Mouse (Mus musculus) left cerebral cortex, postnatal 14 days (tissue): ENCODE measurements around the gene Nipal3. TPM values are rescaled to one million over a fixed set of nuclear protein-coding genes. Genes with fewer than 3 reads are reported as not detected.

Experiments used
- DNase-seq, 2 experiments: peaks; one replicate each; pipeline ENCODE4 v3.0.0; 2021 to 2022; ENCODE audit warnings: low spot score in 2 of 2, mixed read lengths in 1 of 2
- intact Hi-C: fragments of 180-260 bp; cut with DNase I; formaldehyde crosslinking; loops from one replicate; pipeline ENCODE4 v1.15.1; 2025
- total RNA-seq, 2 experiments: library from RNA; stranded (reverse); gene quantifications; 2 replicates each; pipeline ENCODE4 v1.2.3; 2021

Nipal3 gene
- total RNA-seq, 2 experiments from 2014 or later = 111 to 118 TPM

DNA sequence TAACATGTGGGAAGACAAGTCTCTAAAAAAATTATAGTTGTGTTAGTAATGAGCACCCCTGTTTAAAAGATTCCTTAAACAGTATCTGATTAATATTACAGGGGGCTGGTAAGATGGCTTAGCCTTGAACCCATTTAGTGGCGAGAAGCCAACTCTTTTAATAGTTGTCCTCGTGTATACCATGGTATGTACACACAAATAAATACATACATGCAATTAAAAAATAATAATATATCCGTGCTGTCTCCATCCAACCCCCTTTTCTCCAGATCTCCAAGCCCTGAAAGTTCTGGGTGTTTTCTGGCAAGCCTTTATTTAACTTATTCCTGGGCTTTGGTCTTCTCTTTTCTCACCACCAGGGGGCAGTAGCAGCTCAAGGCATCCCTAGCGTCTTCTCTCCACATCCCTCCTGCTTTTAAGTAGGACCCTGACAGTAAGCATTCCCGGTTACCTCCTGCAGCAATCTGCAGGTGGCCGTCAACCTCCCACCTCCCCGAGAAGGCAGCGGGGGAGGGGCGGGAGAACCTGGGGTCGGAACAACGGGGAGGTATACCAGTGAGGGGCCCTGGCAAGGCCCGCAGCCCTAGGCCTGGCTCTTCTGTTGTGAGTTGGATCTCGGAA, 13.7 kb upstream of the Nipal3 start:
- DNase-seq = peak; percentile 91 to 92
- intact Hi-C loops = loop anchor here (1.0 kb wide), 1 partner anchor 159 kb away; no protein-coding TSS in a partner anchor

DNA sequence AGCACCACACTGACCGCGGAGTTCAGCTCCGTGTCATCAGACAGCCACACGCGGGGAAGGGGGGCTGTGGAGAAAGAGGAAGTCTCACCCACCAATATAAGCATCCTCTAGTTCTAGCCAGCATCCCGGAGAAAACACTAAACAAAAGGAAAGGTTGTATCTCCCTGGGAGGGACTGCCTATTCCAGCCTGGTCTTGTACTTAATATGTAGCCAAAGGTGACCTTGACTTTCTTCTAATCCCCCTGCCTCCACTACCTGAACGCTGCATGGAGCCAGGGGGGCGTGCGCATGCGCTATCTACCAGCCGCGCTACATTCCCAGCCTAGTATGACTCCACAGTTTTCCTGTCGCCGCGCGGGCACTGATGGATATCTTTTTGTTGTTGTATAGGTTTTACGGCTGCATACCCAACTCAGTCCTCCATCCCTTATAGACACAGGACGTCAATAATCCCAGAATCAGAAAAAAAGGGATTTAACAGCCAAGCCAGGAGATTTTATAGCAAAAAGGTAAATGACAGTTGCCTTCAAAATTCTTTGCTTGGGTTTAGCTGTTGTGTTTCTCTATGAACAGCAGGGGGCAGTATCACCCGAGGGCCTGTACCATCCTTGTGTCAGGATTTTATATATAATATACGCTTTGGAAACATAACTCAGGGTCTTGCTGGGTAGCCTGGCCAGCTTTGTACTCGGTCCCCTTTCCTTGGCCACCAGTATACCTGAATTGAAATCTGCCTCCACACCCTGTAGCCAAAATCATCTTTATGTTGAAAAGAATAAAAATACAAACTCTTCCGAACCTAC, 12.9 kb upstream of the Nipal3 start:
- intact Hi-C loops = loop anchor here (1.0 kb wide), 1 partner anchor 160 kb away; no protein-coding TSS in a partner anchor
- DNase-seq = peak; percentile 69 to 72

DNA sequence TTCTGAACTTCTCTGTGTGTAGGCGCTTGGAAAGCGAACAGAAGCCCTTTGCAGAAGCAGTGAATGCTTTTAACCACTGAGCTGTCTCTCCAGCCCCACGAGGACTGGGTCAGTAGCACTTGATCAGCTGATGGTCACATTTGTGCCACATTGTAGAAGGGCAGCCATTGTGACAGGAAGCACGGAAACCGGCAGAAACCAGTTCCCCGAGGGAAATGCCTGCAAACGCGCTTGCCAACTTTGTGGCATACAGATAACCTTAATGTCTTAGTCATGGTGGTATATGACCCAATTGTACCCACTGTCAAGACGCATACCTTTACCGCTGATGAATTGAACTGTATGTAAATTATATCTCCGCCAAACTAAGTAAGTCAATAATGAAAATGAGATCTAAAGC, 11.0 kb upstream of the Nipal3 start:
- intact Hi-C loops = no loop called here
- DNase-seq = peak in 1 of 2 experiments; percentile 23

DNA sequence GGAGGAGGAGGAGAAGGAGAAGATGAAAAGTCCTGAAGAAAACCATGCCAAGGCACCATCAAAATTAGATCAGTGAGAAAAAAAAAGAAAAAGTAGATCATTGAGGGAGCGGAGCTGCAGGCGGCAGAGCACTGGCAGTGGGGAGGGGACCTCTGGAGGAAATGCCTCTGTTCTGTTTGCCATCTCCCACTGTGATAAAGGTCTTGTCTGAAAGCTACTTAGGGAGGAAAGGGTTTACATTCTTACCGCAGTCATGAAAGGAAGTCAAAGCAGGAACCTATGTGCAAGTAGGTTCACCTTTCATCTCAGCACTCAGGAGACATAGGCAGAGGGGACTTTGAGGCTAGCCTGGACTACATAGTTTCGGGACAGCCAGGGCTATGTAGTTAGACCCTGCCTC, 6.7 kb upstream of the Nipal3 start:
- no peak for DNase-seq
- intact Hi-C loops = no loop called here

DNA sequence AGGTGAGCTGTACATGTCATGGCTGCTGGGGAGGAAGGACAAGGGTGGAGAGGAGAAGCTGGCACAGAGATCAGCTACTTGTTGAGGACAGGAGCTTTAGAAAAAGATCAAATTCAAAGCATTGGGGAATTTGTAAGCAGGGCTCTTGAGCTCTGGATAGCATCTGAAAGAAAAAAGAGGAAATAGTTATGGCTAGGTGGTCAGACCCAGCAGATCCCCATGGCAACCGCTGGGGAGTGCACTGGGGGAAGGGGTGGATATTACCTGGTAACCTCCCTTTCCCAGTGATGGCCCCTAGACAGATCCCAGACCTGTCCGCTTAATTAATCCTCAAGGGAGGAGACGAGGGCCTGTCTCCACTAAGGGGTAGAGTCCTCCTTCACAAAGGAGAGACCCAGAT, 5.0 kb upstream of the Nipal3 start:
- intact Hi-C loops = loop anchor here (10.0 kb wide), 1 partner anchor 145 kb away; the partner anchor contains the start of gene Srrm1
- no peak for DNase-seq

DNA sequence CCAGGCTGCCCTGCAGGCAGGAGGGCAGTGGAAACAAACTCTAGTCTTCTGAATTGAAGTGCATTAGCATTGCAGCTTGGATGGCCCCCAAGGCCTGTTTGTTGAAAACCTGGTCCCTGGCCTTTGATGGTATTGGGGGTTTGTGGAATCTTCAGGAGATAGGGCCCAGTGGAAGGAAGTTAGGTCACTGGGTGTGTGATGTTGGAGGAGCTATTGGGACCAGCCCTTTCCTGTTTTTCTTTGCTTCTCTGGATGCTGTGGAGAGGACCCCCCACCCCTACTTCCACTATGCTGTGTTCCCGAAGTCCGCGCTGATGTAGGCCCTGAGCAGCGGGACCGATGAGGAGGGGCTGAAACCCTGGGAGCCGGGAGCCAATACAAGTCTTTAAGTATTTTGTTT, 3.3 kb upstream of the Nipal3 start:
- intact Hi-C loops = loop anchor here (10.0 kb wide), 1 partner anchor 143 kb away; the partner anchor contains the start of gene Srrm1
- DNase-seq = no peak

DNA sequence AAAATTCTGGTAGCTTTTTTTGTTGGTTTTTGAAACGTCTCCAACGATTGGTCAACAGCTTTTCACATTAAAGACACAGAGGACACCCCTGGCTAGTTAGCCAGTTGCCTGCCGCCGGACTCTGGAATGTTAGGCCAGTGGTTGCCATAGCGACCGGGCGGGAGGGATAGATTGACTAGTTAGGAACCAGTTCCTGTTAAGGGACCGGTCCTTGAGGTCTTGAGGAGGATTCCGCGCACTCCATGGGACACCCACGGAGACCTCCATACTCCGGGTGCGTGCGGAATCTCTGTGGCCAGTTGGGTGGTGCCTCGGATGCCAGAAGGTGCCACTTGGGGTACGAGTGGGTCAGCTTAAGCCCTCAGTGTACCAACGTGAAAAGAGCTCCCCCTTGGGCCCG, 972 bp upstream of the Nipal3 start:
- intact Hi-C loops = loop anchor here (10.0 kb wide), 1 partner anchor 141 kb away; the partner anchor contains the start of gene Srrm1
- peak; percentile 33 to 46 for DNase-seq

DNA sequence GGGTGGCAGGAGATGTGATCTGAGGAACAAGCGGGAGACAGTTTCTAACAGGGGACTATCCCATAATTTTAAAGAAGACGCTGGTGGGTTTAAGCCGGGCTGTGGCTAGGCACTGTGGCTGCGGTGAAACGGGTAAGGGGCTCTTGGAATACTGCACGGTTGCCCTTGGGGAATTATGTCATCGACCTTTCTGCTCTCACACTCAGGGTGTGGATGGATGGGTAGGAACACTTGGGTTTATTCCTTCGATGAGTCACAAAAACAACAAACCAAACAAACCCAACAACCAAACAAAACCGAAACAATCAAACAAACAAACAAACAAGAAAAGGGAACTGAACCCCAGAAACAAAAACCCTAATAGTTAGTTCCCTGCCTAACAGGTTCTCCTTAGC, 556 bp upstream of the Nipal3 start:
- no peak for DNase-seq

DNA sequence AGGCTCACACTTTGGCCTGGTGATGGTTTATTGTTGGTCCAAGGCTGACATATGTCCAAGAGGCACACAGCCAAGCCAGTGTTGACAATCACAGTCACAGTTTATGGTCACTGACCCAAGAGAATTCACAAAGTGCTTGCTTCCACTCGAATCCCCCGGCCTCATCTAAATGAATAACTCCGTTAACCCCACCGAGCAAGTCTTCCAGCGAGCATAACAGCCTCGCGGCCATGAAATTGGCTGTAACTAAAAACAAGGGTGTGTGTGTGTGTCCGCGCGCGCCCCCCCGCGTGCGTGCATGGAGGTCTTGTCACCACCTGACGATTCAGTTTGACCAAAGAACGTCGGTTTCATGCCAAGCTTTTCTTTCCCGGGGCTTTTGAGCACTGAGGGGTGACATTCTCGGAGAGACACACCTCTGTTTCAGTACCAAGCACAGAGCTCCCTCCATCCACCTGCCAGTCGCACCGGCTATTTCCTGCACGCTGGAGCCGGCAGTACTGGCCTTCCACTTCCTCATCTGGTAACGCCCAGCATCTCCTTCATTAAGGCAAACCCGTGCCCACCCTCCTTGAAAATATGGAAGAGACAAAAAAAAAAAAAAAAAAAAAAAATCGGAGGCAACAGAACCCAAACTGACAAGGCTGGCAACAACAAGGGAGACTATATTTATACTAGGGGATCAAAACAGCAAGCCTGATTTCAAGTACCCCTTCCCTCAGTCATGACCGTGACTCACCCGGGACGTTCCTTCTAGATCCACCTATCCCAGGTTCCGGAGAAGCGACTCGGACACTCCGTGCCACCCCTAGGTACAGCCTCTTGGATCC, 932 bp downstream of the Nipal3 start:
- peak; percentile 41 to 52 for DNase-seq
- intact Hi-C loops = loop anchor here (10.0 kb wide), 1 partner anchor 139 kb away; the partner anchor contains the start of gene Srrm1

More for the DNA sequence above, 556 bp upstream of the Nipal3 start:
- intact Hi-C loops = loop anchor here (10.0 kb wide), 1 partner anchor 141 kb away; the partner anchor contains the start of gene Srrm1

DNA sequence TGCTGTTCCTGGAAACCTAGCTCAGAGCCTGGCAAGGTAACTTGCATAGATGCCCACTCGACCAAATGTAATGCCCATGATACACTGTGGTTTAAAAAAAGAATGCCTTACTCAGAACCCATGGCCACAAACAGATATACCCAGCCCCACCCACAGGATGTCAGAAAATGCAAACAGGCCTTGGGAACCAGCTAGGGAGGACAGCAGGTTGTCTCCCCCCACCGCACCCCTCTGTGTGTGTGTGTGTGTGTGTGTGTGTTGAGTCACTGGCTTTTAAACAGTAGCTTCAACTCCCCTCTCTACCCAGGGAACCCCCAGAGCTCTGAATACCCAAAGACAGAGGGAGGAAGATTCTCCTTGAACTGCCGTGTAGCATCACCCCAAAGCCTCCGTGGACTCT, 1.6 kb downstream of the Nipal3 start:
- intact Hi-C loops = loop anchor here (10.0 kb wide), 1 partner anchor 138 kb away; the partner anchor contains the start of gene Srrm1
- DNase-seq = no peak

DNA sequence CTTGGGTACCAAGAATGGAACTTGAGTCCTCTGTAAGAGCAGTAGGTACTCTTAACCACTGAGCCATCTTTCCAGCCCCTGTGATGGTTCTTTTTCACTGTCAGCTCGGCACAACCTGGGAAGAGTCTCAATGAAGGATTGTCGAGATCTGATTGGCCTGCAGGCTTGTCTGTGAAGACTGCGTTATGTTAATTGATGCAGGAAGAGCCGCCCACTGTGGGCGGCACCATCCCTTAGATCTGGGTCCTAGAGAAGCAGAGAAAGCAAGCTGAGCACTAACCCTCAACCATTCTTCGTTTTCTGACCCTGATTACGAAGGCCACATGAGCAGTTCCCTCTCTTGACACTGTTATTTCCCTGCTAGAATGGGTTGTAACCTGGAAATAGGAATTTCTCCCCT, 5.6 kb downstream of the Nipal3 start:
- intact Hi-C loops = no loop called here
- DNase-seq = no peak

DNA sequence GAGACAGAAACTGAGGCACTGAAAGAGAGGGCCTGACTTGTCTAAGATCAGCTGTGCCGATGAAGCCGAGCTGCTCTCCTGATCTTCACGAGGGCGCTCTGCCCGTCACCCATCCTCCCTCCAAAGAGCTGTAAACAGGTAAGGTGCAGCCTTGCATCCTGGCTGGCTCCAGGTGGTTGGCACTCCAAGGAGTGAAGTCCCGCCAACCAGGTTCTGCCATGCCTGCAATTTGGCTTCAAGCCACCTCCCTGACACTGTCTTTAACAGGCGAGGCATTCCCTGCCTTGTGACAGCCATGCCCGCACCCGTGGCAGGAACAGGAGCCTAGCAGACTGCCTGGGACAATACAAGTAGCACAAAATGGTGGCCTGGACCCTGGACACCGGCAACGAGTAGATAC, 8.5 kb downstream of the Nipal3 start:
- intact Hi-C loops = no loop called here
- DNase-seq = no peak

DNA sequence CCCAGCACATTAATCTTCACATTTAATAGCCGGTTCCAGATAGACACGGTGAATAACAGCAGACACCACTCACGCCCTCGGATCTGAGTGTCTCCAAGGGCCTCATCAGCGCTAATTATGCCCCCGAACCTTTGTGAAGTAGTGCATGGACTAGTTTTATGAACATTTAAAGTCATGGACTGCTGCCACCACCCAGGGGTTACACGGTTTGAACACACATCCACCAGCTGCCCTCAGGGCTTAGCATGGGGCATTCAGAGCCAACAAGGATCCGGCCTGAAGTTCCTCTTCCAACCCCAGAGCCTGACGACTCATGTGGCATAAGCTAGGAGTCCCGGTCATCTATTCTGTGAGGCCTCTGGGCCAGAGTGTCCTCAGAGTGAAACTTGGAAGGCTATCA, 9.8 kb downstream of the Nipal3 start:
- intact Hi-C loops = no loop called here
- no peak for DNase-seq

DNA sequence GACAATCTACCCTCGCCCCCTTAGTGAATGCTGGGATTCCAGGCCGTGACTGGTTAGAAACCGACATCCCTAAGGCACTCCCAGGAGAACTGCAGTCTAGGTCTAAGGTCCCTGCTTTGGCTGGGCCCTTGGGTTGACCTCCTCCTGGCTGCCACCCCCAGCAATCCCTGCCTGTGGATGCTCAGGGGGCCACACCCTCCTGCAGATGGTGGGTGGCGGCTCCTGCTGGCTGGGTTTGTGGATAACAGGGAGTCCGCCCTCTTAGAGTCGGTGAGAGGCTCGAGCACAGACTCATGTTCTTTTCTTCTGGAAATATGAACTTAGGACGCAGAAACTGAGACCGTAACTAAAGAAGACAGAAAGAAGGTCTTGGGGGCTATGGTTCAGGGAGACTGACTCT, 14.5 kb downstream of the Nipal3 start:
- intact Hi-C loops = no loop called here
- no peak for DNase-seq

DNA sequence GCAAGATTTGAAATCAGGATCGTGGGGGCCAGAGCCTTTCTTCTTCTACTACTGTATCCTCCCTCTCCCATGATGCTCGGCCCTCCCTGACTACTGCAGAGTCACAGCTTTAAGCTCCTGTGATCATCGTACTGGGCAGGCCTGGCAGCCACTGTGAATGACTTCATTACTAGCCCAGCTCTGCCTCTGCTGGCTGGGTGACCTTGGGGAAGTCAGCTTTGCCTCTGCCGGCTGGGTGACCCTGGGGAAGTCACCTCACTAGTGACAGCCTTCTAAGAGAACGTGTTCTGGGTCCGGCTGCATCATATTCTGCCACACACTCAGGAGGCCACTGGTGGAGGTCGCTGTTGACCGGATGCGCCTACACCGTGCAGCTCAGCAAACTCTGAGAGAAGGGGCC, 17.0 kb downstream of the Nipal3 start:
- no peak for DNase-seq
- intact Hi-C loops = no loop called here

DNA sequence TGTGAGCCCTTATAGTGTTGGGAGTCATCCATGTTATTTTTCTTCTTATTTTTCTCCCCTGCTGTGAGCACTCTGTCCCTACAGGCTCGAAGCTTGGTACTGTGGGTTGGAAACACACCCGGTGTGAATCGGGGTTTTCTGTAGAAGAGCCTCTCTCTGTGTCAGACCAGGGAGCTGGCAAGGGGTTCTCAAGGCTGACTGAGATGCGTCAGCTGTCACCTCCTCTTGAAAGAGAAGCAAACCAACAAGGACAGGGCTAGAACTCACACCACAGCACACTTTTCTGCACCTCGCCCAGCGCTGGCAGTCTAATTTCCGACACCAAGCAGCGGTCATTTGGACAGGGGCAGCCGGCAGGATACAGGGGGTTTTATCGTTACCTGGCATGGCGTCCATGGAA, 31.4 kb downstream of the Nipal3 start:
- intact Hi-C loops = no loop called here
- no peak for DNase-seq

DNA sequence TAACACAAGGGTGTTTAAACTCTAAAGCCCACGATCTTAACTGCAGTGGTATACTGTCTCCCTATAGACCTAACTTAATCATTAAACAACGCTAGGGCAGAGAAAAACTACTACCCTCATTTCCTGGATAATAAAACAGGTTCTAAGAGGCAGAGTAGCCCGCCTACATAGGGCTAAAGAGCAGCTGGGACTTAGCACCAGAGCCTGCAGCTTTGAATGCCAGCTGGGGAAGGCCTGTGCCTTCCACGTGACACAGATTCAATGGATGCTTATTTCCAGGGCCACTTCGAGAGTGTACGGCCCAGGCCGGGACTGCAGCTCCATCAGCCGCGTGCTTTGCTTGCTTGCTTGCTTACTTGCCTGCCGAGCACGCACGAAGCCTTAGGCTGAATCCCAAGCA, 41.3 kb downstream of the Nipal3 start:
- DNase-seq = no peak
- intact Hi-C loops = no loop called here

DNA sequence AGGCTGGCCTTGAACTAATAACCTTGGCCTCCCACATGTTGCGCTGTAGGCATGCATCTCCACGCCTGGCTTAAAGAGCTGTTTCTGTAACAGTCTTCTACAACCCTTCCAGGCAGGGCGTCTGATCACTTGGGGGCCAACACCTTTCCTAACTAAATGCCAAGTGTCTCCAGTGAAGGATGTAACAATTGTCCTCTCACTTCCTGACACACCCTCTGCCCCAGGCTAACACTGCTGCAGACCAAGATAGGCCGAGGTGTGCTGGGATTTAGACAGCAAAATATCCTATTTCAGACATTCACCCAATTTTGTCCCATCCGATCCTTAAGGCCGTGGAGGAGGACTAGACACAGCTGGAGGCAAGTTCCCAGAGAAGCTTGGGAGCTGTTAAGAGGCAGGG, 41.7 kb downstream of the Nipal3 start:
- DNase-seq = no peak

DNA sequence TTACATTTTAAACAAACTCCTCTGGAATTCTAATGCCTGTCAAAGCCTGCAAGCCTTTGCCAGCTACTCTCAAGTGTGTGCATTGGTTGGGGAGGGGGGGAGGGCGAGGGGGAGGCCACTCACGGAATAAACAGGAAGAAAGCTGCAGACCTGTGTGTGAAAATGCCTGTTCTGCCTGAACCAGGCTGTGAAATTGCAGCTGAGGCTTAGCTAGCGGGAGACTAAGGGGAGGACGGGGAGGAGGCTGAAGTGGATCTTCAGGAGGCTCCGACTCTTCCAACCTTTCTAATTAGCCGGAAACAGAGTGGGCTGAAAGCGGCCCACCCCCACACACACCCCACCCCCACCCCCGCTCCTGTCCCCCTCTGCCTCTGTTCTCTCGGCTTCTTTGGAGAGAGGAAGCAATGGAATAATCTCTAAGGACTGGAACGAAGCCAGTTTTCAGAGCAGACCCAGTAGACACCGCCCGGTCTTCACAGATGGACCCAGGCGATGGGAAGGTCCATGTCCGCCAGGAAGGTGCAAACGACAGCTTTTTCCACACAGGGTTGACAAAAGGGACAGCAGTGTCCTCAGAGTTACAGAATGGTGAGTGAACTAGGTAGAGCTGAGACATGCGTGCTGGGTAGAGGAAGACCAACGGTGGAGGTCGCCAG, 43.4 kb downstream of the Nipal3 start:
- no peak for DNase-seq
- intact Hi-C loops = no loop called here

More for the DNA sequence above, 41.7 kb downstream of the Nipal3 start:
- intact Hi-C loops = no loop called here
